Mouse (Mus musculus) retina, embryonic 14.5 days (tissue): ENCODE results near the gene Flnb.

Experiments
- DNase-seq: peaks from one replicate; pipeline ENCODE4 v3.0.0-alpha.2; 2015; ENCODE audit warnings: low spot score

Gene Flnb

GRCm38 (mm10) chr14:7944349-7945039, 126.7 kb downstream of the Flnb start:
- peak; percentile 39 for DNase-seq

- no peak for DNase-seq
These were observed 127.5 kb downstream of the Flnb start for GRCm38 (mm10) chr14:7945261-7945660.

- DNase-seq: no peak
These were observed 133.5 kb downstream of the Flnb start for GRCm38 (mm10) chr14:7951234-7951633.

- no peak for DNase-seq
These were observed 135.0 kb downstream of the Flnb start for GRCm38 (mm10) chr14:7952610-7953254.

GRCm38 (mm10) chr14:7954071-7954471, 136.3 kb downstream of the Flnb start:
- DNase-seq: no peak

GRCm38 (mm10) chr14:7956427-7956826, 138.7 kb downstream of the Flnb start:
- DNase-seq: no peak

GRCm38 (mm10) chr14:7957049-7957448, 139.3 kb downstream of the Flnb start, which contains the start of gene Gm45521:
TSS of gene Gm45521 (plus strand) at chr14:7957288.
- DNase-seq: peak; percentile 64

GRCm38 (mm10) chr14:7960616-7961015, 142.9 kb downstream of the Flnb start:
- peak; percentile 55 for DNase-seq

GRCm38 (mm10) chr14:7961714-7962113, 144.0 kb downstream of the Flnb start:
- DNase-seq: no peak

GRCm38 (mm10) chr14:7962626-7963025, 144.9 kb downstream of the Flnb start:
- no peak for DNase-seq

GRCm38 (mm10) chr14:7963160-7963559, 145.4 kb downstream of the Flnb start:
- DNase-seq: no peak

- DNase-seq: peak; percentile 92
These were observed 146.6 kb downstream of the Flnb start for GRCm38 (mm10) chr14:7964219-7964889.

- no peak for DNase-seq
These were observed 154.2 kb downstream of the Flnb start for GRCm38 (mm10) chr14:7971889-7972493.

GRCm38 (mm10) chr14:7974643-7975042, 156.9 kb downstream of the Flnb start:
- no peak for DNase-seq

- DNase-seq: no peak
These were observed 157.4 kb downstream of the Flnb start for GRCm38 (mm10) chr14:7975177-7975576.

GRCm38 (mm10) chr14:7977471-7977870, 159.7 kb downstream of the Flnb start:
- no peak for DNase-seq

GRCm38 (mm10) chr14:7978183-7978582, 160.4 kb downstream of the Flnb start:
- DNase-seq: no peak

- no peak for DNase-seq
These were observed 163.5 kb downstream of the Flnb start for GRCm38 (mm10) chr14:7981226-7981625.

- DNase-seq: no peak
These were observed 169.2 kb downstream of the Flnb start for GRCm38 (mm10) chr14:7986913-7987312.

GRCm38 (mm10) chr14:7989371-7989770, 171.6 kb downstream of the Flnb start:
- no peak for DNase-seq

- DNase-seq: no peak
These were observed 172.2 kb downstream of the Flnb start for GRCm38 (mm10) chr14:7989961-7990360.

GRCm38 (mm10) chr14:7991108-7991776, 173.5 kb downstream of the Flnb start:
- DNase-seq: peak; percentile 42
